Mouse (Mus musculus): Measurements from ENCODE around the gene Ttc37.

- no peak for TF ChIP-seq POLR2A (IDR thresholded peaks at IDR 0.05; ENCODE audit: insufficient read length, low read depth)
- no peak for TF ChIP-seq USF1 (IDR thresholded peaks at IDR 0.05; ENCODE audit: low read depth)
- no peak for TF ChIP-seq TCF12 (IDR thresholded peaks at IDR 0.05; ENCODE audit: insufficient read depth, poor library complexity, severe bottlenecking)
- TF ChIP-seq POLR2AphosphoS2 (IDR thresholded peaks at IDR 0.05; ENCODE audit: insufficient read length, low read depth), result no peak
- TF ChIP-seq TCF3 (IDR thresholded peaks at IDR 0.05; ENCODE audit: insufficient read length, low read depth), result no peak
- no peak for TF ChIP-seq MAX (IDR thresholded peaks at IDR 0.05; ENCODE audit: low read depth)
- no peak for TF ChIP-seq CEBPB (IDR thresholded peaks at IDR 0.05; ENCODE audit: insufficient read depth, poor library complexity, severe bottlenecking)
- TF ChIP-seq MYOD1 (IDR thresholded peaks at IDR 0.05; ENCODE audit: control insufficient read depth in 1 of 3, insufficient read length in 2 of 3, low read depth in 2 of 3), result no peak
- TF ChIP-seq E2F4 (IDR thresholded peaks at IDR 0.05; ENCODE audit: insufficient read depth), result no peak
- no peak for TF ChIP-seq REST (IDR thresholded peaks at IDR 0.05; ENCODE audit: insufficient read depth, insufficient read length)
- no peak for TF ChIP-seq SRF (IDR thresholded peaks at IDR 0.05; ENCODE audit: control insufficient read depth, insufficient read length, low read depth)
These were observed 51.9 kb downstream of the Ttc37 start for GRCm38 (mm10) chr13:76150483-76150882.
